In the genomic region with DNA sequence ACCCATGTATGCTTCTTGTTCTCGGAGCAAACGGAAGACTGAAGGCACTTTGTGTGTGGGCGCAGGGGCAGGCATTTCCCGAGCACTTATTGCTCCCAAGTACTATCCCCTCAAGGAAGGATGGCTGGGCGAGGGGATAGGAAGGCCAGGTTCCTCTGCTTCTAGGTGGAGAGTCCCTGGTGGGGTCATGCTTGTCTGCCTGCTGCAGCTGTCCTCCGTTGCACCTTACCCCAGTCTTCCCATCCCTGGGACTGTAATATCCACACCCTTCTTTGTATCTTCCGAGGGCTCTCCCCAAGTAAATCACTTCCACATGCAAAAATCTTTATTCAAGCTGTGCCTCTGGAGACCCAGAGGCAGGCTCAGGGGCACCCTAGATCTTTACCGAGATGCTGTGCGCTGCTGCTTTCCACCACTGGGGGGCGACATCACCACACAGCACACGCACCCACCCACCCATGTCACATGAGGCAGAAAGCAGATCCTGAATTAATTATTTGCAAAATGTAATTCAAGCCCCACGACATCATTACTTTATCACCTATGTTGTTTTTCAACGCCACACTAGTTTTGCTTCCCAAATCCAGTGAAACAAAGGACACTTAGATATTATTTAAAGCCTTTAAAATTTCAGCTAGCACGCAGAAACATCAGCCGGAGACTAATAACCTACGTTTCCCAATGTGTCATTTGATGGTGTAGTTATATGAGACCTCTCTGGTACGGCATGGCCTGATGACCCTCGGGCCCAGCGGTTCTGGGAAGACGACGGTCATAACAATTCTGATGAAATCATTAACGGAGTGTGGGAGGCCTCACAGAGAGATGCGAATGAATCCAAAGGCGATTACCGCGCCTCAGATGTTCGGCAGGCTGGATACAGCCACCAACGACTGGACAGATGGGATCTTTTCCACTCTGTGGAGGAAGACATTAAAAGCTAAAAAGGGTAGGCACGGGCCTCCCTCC, we compare ENCODE assay signal across 9 mouse cellular contexts.
DNase-seq lines count a peak whose midpoint lies in the region; ATAC-seq and TF ChIP-seq lines count a peak whose summit lies in the region.
"Had no signal": no experiment of that assay in that cellular context is flagged by ENCODE, and none has a peak within 500 bp of the region (broad histone marks: within the 10 kb centered on the region; RNA-seq: fewer than 3 reads in every experiment).

No protein-coding gene starts in this region.

- no peak overlapping the region for H3K27ac ChIP-seq in gastrocnemius, adult 2 months
- no peak overlapping the region for H3K27ac ChIP-seq in midbrain, embryonic 11.5 days (ENCODE audit: low read depth, low read length)
- H3K27ac ChIP-seq: lung, embryonic 15.5 days had no signal

- no peaks in the 10 kb centered on the region for H3K4me1 ChIP-seq in G1E (ENCODE audit: insufficient read depth, low read depth, low read length)
- H3K4me1 ChIP-seq in midbrain, embryonic 11.5 days (ENCODE audit: control insufficient read depth, insufficient read depth, low read length), result no peaks in the 10 kb centered on the region
- H3K4me1 ChIP-seq: lung, embryonic 15.5 days had no signal

- 62% methylated on average over 29 of the region's 29 CpGs for WGBS in midbrain, embryonic 11.5 days

- intact Hi-C loops in gastrocnemius, adult 2 months (cut with DNase I), result loop anchor here (2.0 to 10.0 kb wide), 2 partner anchors 204 to 292 kb away; no protein-coding TSS in a partner anchor
- intact Hi-C loops in gastrocnemius, postnatal 36 days (cut with DNase I), result loop anchor here (5.0 to 10.0 kb wide), 3 partner anchors 201 to 292 kb away; no protein-coding TSS in a partner anchor

- H3K4me3 ChIP-seq in gastrocnemius, adult 2 months, result no peak overlapping the region
- H3K4me3 ChIP-seq in G1E (ENCODE audit: low read depth, low read length), result no peak overlapping the region
- no peak overlapping the region for H3K4me3 ChIP-seq in midbrain, embryonic 11.5 days (ENCODE audit: low read depth, low read length)
- H3K4me3 ChIP-seq: lung, embryonic 15.5 days had no signal

- no peak for ATAC-seq in G1E (ENCODE audit: extremely low read depth, insufficient number of reproducible peaks, low FRiP score, poor library complexity, severe bottlenecking)
- ATAC-seq in midbrain, embryonic 11.5 days (ENCODE audit: low FRiP score), result no peak

- peak; percentile 96; the same call in 1 of the 2 replicates for TF ChIP-seq CTCF in gastrocnemius, adult 2 months (IDR thresholded peaks at IDR 0.05)
- TF ChIP-seq CTCF in G1E (IDR thresholded peaks at IDR 0.05; ENCODE audit: low read depth, low read length), result peak; percentile 52

- peaks cover 58% of the 10 kb centered on the region for H3K9me3 ChIP-seq in G1E (replicated peaks)
- H3K9me3 ChIP-seq in midbrain, embryonic 11.5 days (ENCODE audit: control insufficient read depth, low read length), result no peaks in the 10 kb centered on the region
- H3K9me3 ChIP-seq: lung, embryonic 15.5 days had no signal

- H3K27me3 ChIP-seq in G1E (ENCODE audit: insufficient read depth, low read length), result no peaks in the 10 kb centered on the region
- H3K27me3 ChIP-seq in midbrain, embryonic 11.5 days (ENCODE audit: control insufficient read depth, insufficient read depth, low read length), result no peaks in the 10 kb centered on the region
- H3K27me3 ChIP-seq: lung, embryonic 15.5 days had no signal

- peak; percentile 46 for DNase-seq in gastrocnemius, adult 2 months
- no peak for DNase-seq in gastrocnemius, postnatal 36 days
- peak; percentile 35 for DNase-seq in G1E (ENCODE audit: low spot score)
- peak; percentile 90 to 93 for DNase-seq in cerebellum, postnatal 10 days
- peak; percentile 74 for DNase-seq in gastrocnemius, postnatal 10 days
- peak; percentile 86 to 90 for DNase-seq in layer of hippocampus, postnatal 14 days (ENCODE audit: low spot score in 2 of 2)
- peak; percentile 97 for DNase-seq in midbrain, embryonic 11.5 days (ENCODE audit: low spot score, missing footprints)
- DNase-seq in right cerebral cortex, postnatal 4 days, result peak; percentile 92

- H3K4me2 ChIP-seq in midbrain, embryonic 11.5 days, result no peak overlapping the region
- H3K4me2 ChIP-seq: lung, embryonic 15.5 days had no signal

- H3K36me3 ChIP-seq in G1E (replicated peaks), result peaks cover 78% of the 10 kb centered on the region
- no peaks in the 10 kb centered on the region for H3K36me3 ChIP-seq in midbrain, embryonic 11.5 days (ENCODE audit: control insufficient read depth, insufficient read depth, low read length)
- H3K36me3 ChIP-seq: lung, embryonic 15.5 days had no signal

- no peak overlapping the region for H3K9ac ChIP-seq in midbrain, embryonic 11.5 days (ENCODE audit: low read length)
- H3K9ac ChIP-seq: lung, embryonic 15.5 days had no signal

Comparison
In these comparisons a context has a peak if more than half of its experiments do, and no peak if none do; other contexts are left out.
1. DNase-seq: peak in gastrocnemius, adult 2 months (single experiment), G1E (single experiment), cerebellum, postnatal 10 days (2 of 2), gastrocnemius, postnatal 10 days (single experiment), layer of hippocampus, postnatal 14 days (2 of 2), midbrain, embryonic 11.5 days (single experiment) and right cerebral cortex, postnatal 4 days (single experiment); none in gastrocnemius, postnatal 36 days (0 of 2).